Mouse (Mus musculus) T-helper 17 cell (primary cell): ENCODE data around the gene Mterf4.
"Not testable (repeated sequence)": the region's sequence is repeated elsewhere in the genome, so short reads cannot be mapped to it uniquely, and the experiment has no call there.

Experiments
- in situ Hi-C, 2 experiments: fragments of 300-600 bp; cut with MboI, MseI; formaldehyde crosslinking; loops; 1 replicate in 1 of 2; 2 replicates in 1 of 2; pipeline ENCODE4 v1.15.1; 2025; ENCODE audit warnings: high pct_unique_total_duplicates in 2 of 2

Gene Mterf4

DNA sequence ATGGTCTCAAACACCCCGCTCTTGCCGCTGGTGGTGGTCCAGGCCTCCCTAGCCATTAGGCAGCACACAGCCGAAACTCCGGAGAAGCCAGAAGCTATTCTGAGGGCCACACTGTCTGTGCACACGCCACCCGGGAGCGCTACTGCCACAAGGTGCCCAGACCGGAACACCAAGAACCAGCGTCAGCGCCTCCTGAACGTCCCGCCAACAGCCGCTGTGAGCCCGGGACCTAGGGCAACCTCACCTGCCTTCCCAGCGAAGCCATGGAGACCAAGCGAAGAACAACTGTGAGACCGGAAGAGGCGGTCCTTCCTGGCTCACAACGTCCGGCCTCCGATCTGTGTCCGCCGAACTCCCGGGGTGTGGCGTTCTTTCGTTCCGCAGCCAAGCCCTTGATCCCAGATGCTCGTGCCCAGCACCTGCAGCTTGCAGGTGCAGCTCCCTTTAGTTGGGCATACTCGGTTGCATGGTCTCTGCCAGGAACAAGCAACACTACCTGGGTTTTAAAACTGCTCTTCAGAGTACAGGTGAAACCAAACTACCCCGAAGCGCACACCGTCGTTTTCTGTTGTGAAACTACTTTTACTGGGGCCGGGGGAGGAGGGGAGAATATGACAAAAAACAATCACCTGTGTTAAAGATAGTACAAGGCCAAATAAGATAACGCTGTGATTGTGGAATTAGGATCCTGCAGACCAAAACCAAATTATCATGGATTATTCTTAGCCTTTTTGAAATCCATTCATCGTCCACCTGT, at the start of gene Mterf4:
Gene Mterf4 (minus strand): TSS at position 335 of the 757 bp plus-strand sequence.
- in situ Hi-C loops: no loop called here

DNA sequence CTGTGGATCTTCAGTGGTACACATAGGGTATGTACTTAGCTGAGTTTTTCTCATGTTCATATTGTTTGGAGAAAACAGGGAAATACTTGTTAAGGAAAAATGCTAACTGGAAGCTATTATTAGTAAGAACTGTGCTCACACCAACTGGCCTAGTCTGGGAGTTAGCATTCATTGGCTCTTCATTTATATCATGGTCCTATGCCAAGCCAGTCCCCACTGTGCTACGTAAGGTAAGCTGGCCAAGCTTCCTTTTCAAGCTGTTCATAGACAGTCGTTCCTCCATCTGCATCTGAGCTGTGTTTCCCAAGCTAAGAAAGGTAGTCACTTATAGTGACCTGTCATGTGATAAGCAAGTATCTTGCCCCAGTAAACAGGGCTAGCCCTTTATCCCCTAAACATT, 47.0 kb upstream of the Mterf4 start:
- in situ Hi-C loops: no loop called here

DNA sequence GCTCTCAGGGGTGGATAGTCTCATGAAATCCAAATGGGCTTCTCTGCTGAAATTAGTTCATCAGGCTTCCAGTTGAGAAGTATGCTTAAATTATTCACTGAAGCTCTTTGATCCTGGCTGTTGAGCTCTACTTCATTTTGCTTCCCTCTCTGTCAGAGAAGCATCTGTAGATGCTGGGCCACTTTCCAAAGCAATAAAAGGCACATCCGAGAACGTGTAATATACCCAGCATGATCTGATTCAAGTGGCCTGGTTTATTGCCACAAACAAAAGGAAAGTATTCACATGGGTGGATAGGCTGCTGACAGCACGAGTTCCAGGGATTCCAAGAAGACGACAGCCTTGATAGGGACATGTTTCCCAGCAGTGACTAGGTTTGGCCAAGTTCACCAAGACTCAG, 44.0 kb upstream of the Mterf4 start:
- in situ Hi-C loops: no loop called here

- in situ Hi-C loops: no loop called here
These were observed 41.5 kb upstream of the Mterf4 start for GRCm38 (mm10) chr1:93347176-93347575.

- in situ Hi-C loops: no loop called here
These were observed 37.9 kb upstream of the Mterf4 start for GRCm38 (mm10) chr1:93343504-93344047.

DNA sequence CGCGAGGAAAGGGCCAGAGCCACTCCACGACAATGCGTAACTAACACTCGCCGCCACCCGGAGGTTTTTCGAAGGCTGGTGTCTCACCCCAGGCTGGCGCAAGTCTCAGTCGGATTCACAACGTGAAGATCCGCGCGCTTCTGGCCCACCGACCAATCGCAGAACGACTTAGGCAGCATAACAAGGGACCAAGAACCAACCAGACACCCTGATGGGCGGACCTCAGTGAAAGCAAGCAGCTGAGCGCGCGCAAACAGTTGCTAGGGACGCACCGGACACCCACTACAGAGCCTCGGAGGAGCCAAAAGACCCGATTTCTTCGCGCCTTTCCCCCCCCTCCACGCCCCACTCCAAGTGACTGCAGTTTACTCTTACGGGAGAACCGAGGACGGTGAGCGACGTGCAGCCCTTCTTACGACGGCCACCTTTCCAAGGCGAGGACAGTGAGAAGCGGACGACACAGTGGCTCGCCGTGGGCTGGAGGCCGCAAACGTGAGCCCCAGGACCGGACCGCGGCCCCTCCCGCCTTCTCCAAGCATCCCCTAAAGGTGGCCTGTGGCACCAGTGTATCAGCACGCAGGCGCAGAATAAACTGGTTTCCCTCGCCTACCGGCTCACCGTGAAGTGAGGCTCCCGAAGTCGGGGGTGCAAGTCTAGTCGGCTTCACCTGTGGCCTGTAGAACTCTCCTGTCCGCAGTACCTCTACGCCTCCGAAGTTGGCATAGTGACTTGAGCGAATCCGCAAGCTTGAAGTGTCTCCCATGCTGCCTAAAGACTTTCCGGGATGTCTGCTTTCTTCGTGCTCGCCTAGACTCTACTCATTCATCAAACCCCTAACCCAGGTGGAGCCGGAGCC, 37.2 kb upstream of the Mterf4 start, which contains the start of the genes Ppp1r7 and Pask:
Gene Ppp1r7 (plus strand): TSS at position 207 of the 856 bp plus-strand sequence.
Gene Pask (minus strand): TSS at position 835 of the 856 bp plus-strand sequence.
- in situ Hi-C loops: no loop called here

DNA sequence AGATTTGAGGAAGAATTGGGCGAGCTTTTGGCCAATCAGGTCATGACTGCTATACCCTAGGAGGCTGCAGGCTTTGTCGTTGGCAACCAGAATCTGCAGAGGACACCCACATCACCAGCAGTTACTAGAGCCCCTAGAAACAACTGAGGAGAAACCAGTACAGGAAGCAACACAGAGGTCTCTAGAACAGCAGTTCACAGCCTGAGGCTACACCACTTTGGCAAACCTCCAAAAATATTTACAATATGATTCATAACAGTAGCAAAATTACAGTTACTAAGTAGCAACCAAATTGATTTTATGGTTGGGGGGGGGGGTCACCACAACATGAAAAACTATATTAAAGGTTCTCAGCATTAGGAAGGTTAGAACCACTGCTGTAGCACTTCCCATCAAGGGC, 28.9 kb upstream of the Mterf4 start:
- in situ Hi-C loops: no loop called here

GRCm38 (mm10) chr1:93326446-93326845, 20.7 kb upstream of the Mterf4 start:
- in situ Hi-C loops: no loop called here

- in situ Hi-C loops: loop anchor here in 1 of 2 experiments (5.0 kb wide), 1 partner anchor 178 kb away; no protein-coding TSS in a partner anchor
These were observed 18.3 kb upstream of the Mterf4 start for GRCm38 (mm10) chr1:93323973-93324372.

GRCm38 (mm10) chr1:93300578-93300977, 5.1 kb downstream of the Mterf4 start:
- in situ Hi-C loops: loop anchor here in 1 of 2 experiments (5.0 kb wide), 1 partner anchor 757 kb away; no protein-coding TSS in a partner anchor

DNA sequence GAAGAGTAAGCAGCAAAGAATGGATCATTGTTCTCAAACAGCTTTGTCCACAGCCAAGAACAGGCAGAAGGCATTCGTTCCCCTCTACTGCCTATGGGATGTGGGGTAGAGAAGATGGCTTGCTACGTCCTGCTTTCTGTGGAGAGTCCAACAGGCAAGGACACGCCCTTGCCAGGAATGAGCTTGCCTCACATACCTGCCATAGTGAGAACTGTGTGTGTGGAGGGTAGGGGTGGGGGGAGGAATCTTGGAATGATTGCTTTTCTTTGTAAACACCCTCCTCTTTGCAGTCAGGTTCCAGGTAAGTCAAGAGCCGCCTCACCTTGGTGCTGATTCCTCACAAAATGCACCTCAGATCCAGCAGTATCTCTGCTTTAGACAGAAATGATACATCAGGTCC, 5.9 kb downstream of the Mterf4 start:
- in situ Hi-C loops: loop anchor here in 1 of 2 experiments (5.0 kb wide), 1 partner anchor 758 kb away; no protein-coding TSS in a partner anchor

- in situ Hi-C loops: not testable (repeated sequence)
These were observed 11.2 kb downstream of the Mterf4 start for GRCm38 (mm10) chr1:93294491-93294890.

DNA sequence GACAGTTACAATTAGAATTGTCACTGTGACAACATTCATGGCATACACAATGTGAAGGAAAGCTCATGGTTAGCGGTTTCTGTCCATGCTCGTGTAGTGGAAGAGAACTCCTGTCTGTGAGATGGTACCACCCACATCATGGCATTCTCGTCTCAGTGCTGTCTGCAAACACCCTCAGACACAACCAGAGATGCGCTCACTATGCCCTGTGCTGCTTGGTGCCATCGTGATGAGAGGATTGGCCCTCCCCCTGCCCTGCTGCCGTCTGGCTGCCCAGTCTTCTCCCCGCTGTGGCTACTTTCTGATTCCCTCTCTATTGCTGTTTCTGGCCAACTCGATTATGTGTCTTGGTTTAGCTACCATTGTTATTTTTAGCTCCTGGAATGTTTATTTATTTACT, 13.7 kb downstream of the Mterf4 start:
- in situ Hi-C loops: no loop called here

DNA sequence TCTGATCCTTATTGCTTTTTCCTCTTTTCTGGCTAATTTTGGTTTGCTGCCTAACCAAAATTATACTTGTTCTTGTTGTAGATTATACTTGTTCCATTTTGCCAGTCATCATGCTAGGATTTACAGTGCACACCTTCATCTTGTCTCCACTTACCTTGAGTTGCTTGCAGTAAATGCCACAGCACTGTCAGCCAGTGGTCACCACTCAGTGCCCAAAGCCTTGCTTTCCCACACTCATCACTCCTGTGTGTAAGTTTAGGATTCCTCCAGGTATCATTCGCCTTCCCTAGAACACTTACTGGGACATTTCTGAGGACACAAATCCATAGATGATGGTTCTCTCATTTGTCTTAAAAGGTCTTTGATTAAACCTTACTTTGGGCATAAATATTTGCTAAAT, 14.1 kb downstream of the Mterf4 start:
- in situ Hi-C loops: no loop called here

- in situ Hi-C loops: no loop called here
These were observed 14.8 kb downstream of the Mterf4 start for GRCm38 (mm10) chr1:93290956-93291355.

DNA sequence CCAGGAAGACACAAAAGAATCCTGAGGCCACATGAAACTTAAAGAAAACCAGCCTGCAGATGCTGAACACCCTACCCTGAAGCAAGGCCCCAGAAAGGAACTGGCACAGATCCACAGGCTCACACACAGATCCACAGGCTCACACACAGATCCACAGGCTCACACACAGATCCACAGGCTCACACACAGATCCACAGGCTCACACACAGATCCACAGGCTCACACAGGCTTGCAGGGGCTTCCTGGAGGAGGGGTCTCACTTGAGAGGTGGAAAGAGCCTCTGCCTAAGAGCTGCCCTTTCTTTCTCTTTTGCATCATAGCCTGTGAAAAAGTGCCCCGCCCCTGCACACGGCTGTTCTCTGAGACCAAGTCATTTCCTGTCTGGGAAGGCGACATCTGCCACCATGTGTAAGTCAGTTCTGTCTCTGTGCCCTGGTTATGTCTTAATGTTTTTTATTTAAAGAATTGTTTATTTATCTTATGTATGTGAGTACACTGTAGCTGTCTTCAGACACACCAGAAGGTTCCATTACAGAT, 16.0 kb downstream of the Mterf4 start:
- in situ Hi-C loops: no loop called here

DNA sequence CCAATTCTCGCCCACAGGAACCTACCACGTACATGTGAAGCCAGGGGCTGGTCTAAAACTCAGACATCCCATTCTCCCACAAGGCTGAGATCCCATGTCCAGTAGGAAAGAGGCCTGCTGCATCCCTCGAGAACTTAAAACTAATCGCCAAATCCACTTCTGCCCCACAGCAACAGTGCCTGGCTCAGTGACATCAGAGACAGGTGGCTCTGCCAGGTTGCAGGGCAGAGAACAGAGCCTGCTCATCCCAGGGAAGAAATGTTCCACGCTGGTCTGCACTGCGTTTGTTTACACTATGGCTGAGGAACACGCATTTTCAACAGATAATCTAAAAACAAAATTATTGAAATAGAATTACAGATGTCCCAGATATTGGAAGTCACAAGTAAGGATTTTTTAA, 28.7 kb downstream of the Mterf4 start:
- in situ Hi-C loops: no loop called here

DNA sequence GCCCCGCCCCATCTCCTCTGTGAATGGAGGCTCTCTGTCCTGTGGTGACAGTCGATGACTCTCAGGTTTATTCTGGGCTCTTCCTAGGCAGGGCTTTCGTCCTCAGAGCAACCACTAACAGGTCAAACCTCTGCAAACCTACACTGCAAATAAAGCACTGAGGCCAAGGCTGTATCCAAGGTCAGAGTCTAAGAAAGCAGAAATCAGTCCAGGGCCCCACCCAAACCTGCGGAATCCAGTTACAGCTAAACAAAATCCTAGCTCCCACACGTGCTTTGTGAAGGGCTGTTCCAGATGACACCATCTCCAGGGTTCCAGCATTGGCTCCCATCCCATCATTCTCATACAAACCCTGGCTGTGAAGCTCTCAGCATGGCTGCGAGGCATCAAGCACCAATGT, 30.2 kb downstream of the Mterf4 start:
- in situ Hi-C loops: no loop called here

- in situ Hi-C loops: no loop called here
These were observed 33.3 kb downstream of the Mterf4 start for GRCm38 (mm10) chr1:93272409-93272821.

DNA sequence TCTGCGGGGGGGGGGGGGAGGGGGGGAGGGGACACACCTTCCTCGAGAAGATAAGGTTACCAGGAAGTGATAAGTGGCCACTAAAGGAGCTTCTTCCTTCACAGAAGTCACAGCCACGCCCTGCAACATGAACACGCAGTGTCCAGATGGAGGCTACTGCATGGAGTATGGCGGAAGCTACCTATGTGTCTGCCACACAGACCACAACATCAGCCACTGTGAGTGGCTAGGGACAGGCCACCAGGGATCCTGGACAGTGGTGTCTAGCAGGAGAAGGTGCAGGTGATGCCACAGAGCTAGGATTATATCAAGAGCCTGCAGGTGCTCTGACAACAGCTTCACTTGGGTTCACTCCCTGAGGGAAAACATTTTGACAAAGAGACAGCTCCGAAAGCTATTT, 34.0 kb downstream of the Mterf4 start:
- in situ Hi-C loops: no loop called here

- in situ Hi-C loops: no loop called here
These were observed 35.0 kb downstream of the Mterf4 start for GRCm38 (mm10) chr1:93270516-93271240.
